Mouse (Mus musculus) neural tube, embryonic 11.5 days (tissue): ENCODE data around the gene Gm1993. TPM values are rescaled to one million over a fixed set of nuclear protein-coding genes. Genes with fewer than 3 reads are reported as not detected.
"Not testable (repeated sequence)": the region's sequence is repeated elsewhere in the genome, so short reads cannot be mapped to it uniquely, and the experiment has no call there.

Experiments used
- ATAC-seq: fragments of 200-750 bp; cut with Nextera tagmentation; 2 replicates; pipeline ENCODE4 v1.8.0; 2017; ENCODE audit warnings: moderate number of reproducible peaks, mild to moderate bottlenecking, moderate TSS enrichment, moderate library complexity; ENCODE audit not compliant: insufficient read depth, low FRiP score, low TSS enrichment
- DNase-seq: peaks from one replicate; pipeline ENCODE4 v3.0.0-alpha.2; 2015; ENCODE audit warnings: low spot score
- H3K27ac ChIP-seq: fragments of 300-500 bp; sonication (generic); 2 replicates; pipeline ENCODE4 v1.5.1; 2014; ENCODE audit warnings: low read depth, mild to moderate bottlenecking, low read length
- H3K27me3 ChIP-seq: fragments of 300-500 bp; sonication (generic); 2 replicates; pipeline ENCODE4 v1.6.1; 2014; ENCODE audit warnings: mild to moderate bottlenecking, low read length, mixed read lengths; ENCODE audit not compliant: control insufficient read depth, insufficient read depth
- H3K36me3 ChIP-seq: fragments of 300-500 bp; sonication (generic); 2 replicates; pipeline ENCODE4 v1.6.1; 2014; ENCODE audit warnings: mild to moderate bottlenecking, low read length, moderate library complexity, mixed read lengths; ENCODE audit not compliant: control insufficient read depth, insufficient read depth
- H3K4me1 ChIP-seq: fragments of 300-500 bp; sonication (generic); 2 replicates; pipeline ENCODE4 v1.6.1; 2014; ENCODE audit warnings: low read length, mixed read lengths; ENCODE audit not compliant: control insufficient read depth, insufficient read depth
- H3K4me2 ChIP-seq: fragments of 300-500 bp; sonication (generic); 2 replicates; pipeline ENCODE4 v1.6.1; 2014; ENCODE audit warnings: low read depth, mild to moderate bottlenecking, moderate library complexity
- H3K4me3 ChIP-seq: fragments of 300-500 bp; sonication (generic); 2 replicates; pipeline ENCODE4 v1.5.1; 2014; ENCODE audit warnings: low read depth, low read length
- H3K9ac ChIP-seq: fragments of 300-500 bp; sonication (generic); 2 replicates; pipeline ENCODE4 v1.6.1; 2014; ENCODE audit warnings: mild to moderate bottlenecking, low read length
- H3K9me3 ChIP-seq: fragments of 300-500 bp; sonication (generic); 2 replicates; pipeline ENCODE4 v1.6.1; 2016; ENCODE audit warnings: low read length; ENCODE audit not compliant: control insufficient read depth
- WGBS: fragments of 180-500 bp; shearing (Covaris S2); extraction: QIAGEN DNeasy Blood & Tissue Kit; methylation state at CpG from one replicate; pipeline ENCODE4 v1.1.7; 2014; 5-methylcytosine and 5-hydroxymethylcytosine counted together
- polyA plus RNA-seq: library from polyadenylated mRNA; unstranded; fragments of >200 nt; fragmentation: Nextera tagmentation; extraction: Ambion mirVana; gene quantifications from 2 replicates; pipeline ENCODE4 v1.2.1, GENCODE M21; 2014

The Gm1993 gene
- not detected in 2 replicates for polyA plus RNA-seq

GRCm38 (mm10) chrX:25570352-25570751, at the start of gene Gm1993:
Gm1993 (minus strand) TSS chrX:25570452.
- H3K27ac ChIP-seq, DNase-seq, H3K4me1 ChIP-seq, H3K27me3 ChIP-seq, ATAC-seq, H3K9ac ChIP-seq, H3K4me3 ChIP-seq, H3K4me2 ChIP-seq, H3K9me3 ChIP-seq, H3K36me3 ChIP-seq: not testable (repeated sequence)
- 94% methylated on average over 7 of the region's 7 CpGs for WGBS
